Mouse (Mus musculus) embryonic facial prominence, embryonic 11.5 days (tissue): ENCODE measurements around the gene Hist1h2ab. TPM values are rescaled to one million over a fixed set of nuclear protein-coding genes. Genes with fewer than 3 reads are reported as not detected.

ENCODE experiments used
- ATAC-seq: fragments of 200-750 bp; cut with Nextera tagmentation; replicated peaks from 2 replicates; pipeline ENCODE4 v1.8.0; 2017; ENCODE audit warnings: low read depth; ENCODE audit not compliant: insufficient number of reproducible peaks, low FRiP score, low TSS enrichment
- DNase-seq: peaks from one replicate; pipeline ENCODE4 v3.0.0-alpha.2; 2015; ENCODE audit warnings: low spot score
- H3K27ac ChIP-seq: fragments of 300-500 bp; sonication (generic); replicated peaks from 2 replicates; pipeline ENCODE4 v1.5.1; 2014; ENCODE audit warnings: mild to moderate bottlenecking, low read depth, low read length, control low read depth
- H3K27me3 ChIP-seq: fragments of 300-500 bp; sonication (generic); 2 replicates; pipeline ENCODE4 v1.6.1; 2014; ENCODE audit warnings: mild to moderate bottlenecking, low read length, moderate library complexity, mixed read lengths; ENCODE audit not compliant: control insufficient read depth, insufficient read depth
- H3K36me3 ChIP-seq: fragments of 300-500 bp; sonication (generic); replicated peaks from 2 replicates; pipeline ENCODE4 v1.6.1; 2014; ENCODE audit warnings: low read depth, mild to moderate bottlenecking, low read length, moderate library complexity, mixed read lengths; ENCODE audit not compliant: control insufficient read depth, insufficient read depth
- H3K4me1 ChIP-seq: fragments of 300-500 bp; sonication (generic); 2 replicates; pipeline ENCODE4 v1.6.1; 2014; ENCODE audit warnings: low read length, mixed read lengths; ENCODE audit not compliant: control insufficient read depth, insufficient read depth
- H3K4me2 ChIP-seq: fragments of 300-500 bp; sonication (generic); 2 replicates; pipeline ENCODE4 v1.6.1; 2014; ENCODE audit warnings: low read depth, mild to moderate bottlenecking, control low read depth, low read length, moderate library complexity
- H3K4me3 ChIP-seq: fragments of 300-500 bp; sonication (generic); 2 replicates; pipeline ENCODE4 v1.5.1; 2014; ENCODE audit warnings: low read depth, low read length, control low read depth
- H3K9ac ChIP-seq: fragments of 300-500 bp; sonication (generic); replicated peaks from 2 replicates; pipeline ENCODE4 v1.6.1; 2014; ENCODE audit warnings: mild to moderate bottlenecking, control low read depth, low read length
- H3K9me3 ChIP-seq: fragments of 300-500 bp; sonication (generic); replicated peaks from 2 replicates; pipeline ENCODE4 v1.6.1; 2016; ENCODE audit warnings: mild to moderate bottlenecking, low read length, inconsistent platforms, mixed read lengths; ENCODE audit not compliant: control insufficient read depth
- WGBS: fragments of 180-500 bp; shearing (Covaris S2); extraction: QIAGEN DNeasy Blood & Tissue Kit; methylation state at CpG from one replicate; pipeline ENCODE4 v1.1.7; 2014; 5-methylcytosine and 5-hydroxymethylcytosine counted together
- polyA plus RNA-seq: library from polyadenylated mRNA; unstranded; fragments of >200 nt; fragmentation: Nextera tagmentation; extraction: Ambion mirVana; gene quantifications from 2 replicates; pipeline ENCODE4 v1.2.1, GENCODE M21; 2014

The Hist1h2ab gene
- polyA plus RNA-seq, 1 experiment from 2014 or later = 48.1 TPM

DNA sequence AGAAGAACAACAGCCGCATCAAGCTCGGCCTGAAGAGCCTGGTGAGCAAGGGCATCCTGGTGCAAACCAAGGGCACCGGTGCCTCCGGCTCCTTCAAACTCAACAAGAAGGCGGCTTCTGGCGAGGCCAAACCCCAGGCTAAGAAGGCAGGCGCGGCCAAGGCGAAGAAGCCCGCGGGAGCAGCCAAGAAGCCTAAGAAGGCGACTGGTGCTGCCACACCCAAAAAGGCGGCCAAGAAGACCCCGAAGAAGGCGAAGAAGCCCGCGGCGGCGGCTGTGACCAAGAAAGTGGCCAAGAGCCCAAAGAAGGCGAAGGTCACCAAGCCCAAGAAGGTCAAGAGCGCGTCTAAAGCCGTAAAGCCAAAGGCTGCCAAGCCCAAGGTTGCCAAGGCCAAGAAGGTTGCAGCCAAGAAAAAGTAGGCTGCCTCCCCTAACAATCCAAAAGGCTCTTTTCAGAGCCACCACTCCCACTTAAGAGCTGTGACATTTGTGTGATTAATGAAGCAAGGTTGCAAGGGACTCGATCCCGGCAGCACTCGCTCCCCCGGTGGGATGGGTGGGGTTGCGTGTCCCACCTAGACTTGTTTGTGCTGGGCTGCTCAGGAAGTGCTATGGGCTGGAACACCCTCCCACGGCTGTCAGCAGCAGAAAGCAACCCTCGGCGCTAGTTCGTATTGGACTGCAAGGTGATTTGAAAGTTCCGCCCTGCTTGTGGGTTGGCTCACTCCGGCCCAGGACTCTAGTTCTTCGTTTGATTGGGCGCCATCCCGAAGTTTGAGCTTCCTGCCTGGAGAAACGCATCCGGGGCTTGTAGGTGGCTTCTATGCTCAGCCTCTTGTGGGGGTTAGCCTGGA, 11.6 kb upstream of the Hist1h2ab start:
- H3K9me3 ChIP-seq = no peaks in the 10 kb centered on the region
- peak overlapping the region; percentile 90 for H3K4me2 ChIP-seq
- ATAC-seq = peak; percentile 91
- DNase-seq = peak; percentile 93
- WGBS = under 1% methylated on average over 39 of the region's 39 CpGs
- peak overlapping the region; percentile 87 for H3K9ac ChIP-seq
- H3K4me1 ChIP-seq = no peaks in the 10 kb centered on the region
- H3K4me3 ChIP-seq = peak overlapping the region; percentile 56
- no peaks in the 10 kb centered on the region for H3K36me3 ChIP-seq
- no peaks in the 10 kb centered on the region for H3K27me3 ChIP-seq
- peak overlapping the region; percentile 99 for H3K27ac ChIP-seq

DNA sequence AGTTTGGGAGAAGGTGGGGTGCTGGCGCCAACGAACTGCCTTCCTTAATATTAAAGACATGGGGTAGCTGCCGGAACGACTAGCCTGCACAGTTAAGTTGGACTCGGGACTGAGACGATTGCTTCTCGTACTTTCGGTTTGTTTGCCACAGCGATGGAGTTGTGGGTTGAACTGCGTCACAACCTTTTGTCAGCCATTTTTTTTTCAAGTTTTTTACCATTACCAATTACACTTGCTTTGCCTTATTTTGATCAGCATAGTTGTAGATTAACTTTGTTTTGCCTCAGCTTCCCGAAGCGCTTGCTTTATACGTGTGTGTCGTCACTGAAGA, 11.0 kb upstream of the Hist1h2ab start:
- ATAC-seq (no peak; the same call in 1 of the 2 replicates), DNase-seq (no peak)
- under 1% methylated on average over 14 of the region's 14 CpGs for WGBS
- peak overlapping the region; percentile 99 for H3K27ac ChIP-seq
- no peaks in the 10 kb centered on the region for H3K4me1 ChIP-seq
- H3K9me3 ChIP-seq = no peaks in the 10 kb centered on the region
- peak overlapping the region; percentile 87 for H3K9ac ChIP-seq
- H3K4me3 ChIP-seq = peak overlapping the region; percentile 56
- H3K4me2 ChIP-seq = peak overlapping the region; percentile 90
- no peaks in the 10 kb centered on the region for H3K27me3 ChIP-seq
- no peaks in the 10 kb centered on the region for H3K36me3 ChIP-seq

DNA sequence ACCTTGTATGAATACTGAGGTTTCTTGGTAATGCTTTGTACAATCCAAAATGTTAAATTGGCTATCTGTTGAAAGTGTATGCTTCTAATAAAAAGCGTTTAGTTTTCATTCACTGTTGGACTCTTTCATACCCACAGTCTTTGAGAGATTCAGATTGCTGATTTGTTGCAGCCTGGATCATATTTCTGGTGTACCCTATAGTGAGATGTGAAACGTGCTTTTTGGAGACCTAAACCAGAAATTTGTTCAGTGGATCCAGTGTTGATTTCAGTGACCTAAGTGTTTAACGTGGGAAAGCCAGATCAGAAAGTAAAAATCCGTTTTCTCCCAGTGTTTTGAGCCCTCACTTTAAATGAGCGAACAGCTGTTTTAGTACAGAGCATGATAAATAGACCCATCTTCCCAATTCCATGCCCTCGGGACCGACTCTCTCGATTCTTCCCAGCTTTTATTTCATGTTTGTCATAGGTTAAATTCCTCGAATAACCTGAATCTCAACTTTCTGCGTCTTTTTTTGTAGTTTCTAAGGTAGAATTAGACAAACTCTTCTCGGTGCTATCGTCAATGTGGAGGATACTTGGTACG, 10.6 kb upstream of the Hist1h2ab start:
- WGBS = 27% methylated on average over 13 of the region's 13 CpGs
- peak; percentile 45 for DNase-seq
- Histone ChIP-seq H3K9ac (peak overlapping the region; percentile 87), H3K4me2 (peak overlapping the region; percentile 90), H3K27me3 (no peaks in the 10 kb centered on the region), H3K36me3 (no peaks in the 10 kb centered on the region), H3K27ac (peak overlapping the region; percentile 99), H3K4me3 (peak overlapping the region; percentile 56), H3K4me1 (no peaks in the 10 kb centered on the region), H3K9me3 (no peaks in the 10 kb centered on the region)
- no peak for ATAC-seq

DNA sequence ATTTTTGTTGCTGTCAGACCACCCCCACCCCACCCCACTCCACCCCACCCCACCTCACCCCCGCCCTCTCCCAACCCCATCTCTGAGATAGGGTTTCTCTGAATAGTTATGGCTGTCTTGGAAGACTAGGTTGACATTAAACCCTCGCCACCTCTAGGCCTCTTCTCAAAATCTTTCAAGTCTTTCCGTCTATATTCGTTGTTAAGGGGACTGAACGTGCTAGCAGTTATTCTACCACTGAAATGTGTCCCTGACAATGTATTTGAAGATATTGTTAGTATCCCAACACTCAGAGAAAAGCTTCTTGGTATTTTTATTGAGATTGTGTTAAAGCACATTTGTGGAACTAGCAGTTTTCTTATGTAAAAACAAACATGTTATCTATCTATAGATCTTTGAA, 10.0 kb upstream of the Hist1h2ab start:
- H3K27ac ChIP-seq = peak overlapping the region; percentile 99
- H3K4me2 ChIP-seq = peak overlapping the region; percentile 90
- H3K27me3 ChIP-seq = no peaks in the 10 kb centered on the region
- no peaks in the 10 kb centered on the region for H3K9me3 ChIP-seq
- H3K36me3 ChIP-seq = no peaks in the 10 kb centered on the region
- no peak for DNase-seq
- H3K4me1 ChIP-seq = no peaks in the 10 kb centered on the region
- H3K4me3 ChIP-seq = no peak overlapping the region
- 58% methylated on average over 5 of the region's 5 CpGs for WGBS
- ATAC-seq = no peak
- H3K9ac ChIP-seq = no peak overlapping the region; the same call in 1 of the 2 replicates

DNA sequence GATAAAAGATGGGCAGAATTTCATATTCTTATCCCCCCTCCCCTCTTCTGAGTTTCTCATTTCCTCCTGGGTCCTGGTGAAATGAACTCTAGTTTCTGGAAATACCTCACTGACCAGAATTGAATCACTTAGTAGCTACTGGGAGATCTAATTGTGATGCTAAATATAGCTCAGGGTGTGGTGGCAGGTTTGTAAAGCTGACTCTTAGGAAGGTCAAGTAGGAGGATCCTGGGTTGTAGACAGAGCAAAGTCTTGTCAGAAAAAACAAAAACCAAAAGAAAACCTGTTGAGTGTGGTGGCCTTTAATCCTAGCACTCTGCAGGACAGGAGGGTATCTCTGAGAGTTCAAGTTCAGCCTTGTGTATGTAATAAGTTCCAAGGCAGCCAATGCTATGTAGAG, 8.9 kb upstream of the Hist1h2ab start:
- H3K4me3 ChIP-seq = no peak overlapping the region
- H3K9me3 ChIP-seq = no peaks in the 10 kb centered on the region
- no peaks in the 10 kb centered on the region for H3K27me3 ChIP-seq
- no peaks in the 10 kb centered on the region for H3K36me3 ChIP-seq
- no peak for ATAC-seq
- H3K4me1 ChIP-seq = no peaks in the 10 kb centered on the region
- no peak overlapping the region for H3K27ac ChIP-seq
- no peak for DNase-seq
- H3K4me2 ChIP-seq = no peak overlapping the region
- no peak overlapping the region for H3K9ac ChIP-seq

DNA sequence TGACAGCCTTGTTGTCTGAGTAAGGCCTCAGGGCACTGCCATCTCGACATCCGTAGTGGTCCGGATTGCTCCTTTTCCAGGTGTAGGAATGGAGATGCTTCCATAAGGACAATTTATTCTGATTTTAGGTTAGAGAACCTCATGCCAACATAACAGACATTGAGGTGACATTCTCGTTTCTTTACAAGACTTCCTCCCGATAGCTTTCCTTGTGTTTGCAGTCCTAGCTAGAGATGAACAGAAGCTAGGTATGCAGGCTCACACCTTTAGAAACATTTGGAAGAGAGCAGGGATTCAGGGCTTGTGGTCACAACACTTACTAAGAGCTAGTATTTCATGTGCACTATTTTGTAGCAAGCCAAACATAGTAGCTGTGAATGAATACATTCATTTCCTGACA, 7.7 kb upstream of the Hist1h2ab start:
- H3K4me3 ChIP-seq = no peak overlapping the region
- H3K27me3 ChIP-seq = no peaks in the 10 kb centered on the region
- H3K4me2 ChIP-seq = no peak overlapping the region
- ATAC-seq (no peak), DNase-seq (no peak)
- no peak overlapping the region for H3K9ac ChIP-seq
- no peaks in the 10 kb centered on the region for H3K36me3 ChIP-seq
- H3K9me3 ChIP-seq = no peaks in the 10 kb centered on the region
- no peak overlapping the region for H3K27ac ChIP-seq
- 78% methylated on average over 5 of the region's 5 CpGs for WGBS
- H3K4me1 ChIP-seq = no peaks in the 10 kb centered on the region

DNA sequence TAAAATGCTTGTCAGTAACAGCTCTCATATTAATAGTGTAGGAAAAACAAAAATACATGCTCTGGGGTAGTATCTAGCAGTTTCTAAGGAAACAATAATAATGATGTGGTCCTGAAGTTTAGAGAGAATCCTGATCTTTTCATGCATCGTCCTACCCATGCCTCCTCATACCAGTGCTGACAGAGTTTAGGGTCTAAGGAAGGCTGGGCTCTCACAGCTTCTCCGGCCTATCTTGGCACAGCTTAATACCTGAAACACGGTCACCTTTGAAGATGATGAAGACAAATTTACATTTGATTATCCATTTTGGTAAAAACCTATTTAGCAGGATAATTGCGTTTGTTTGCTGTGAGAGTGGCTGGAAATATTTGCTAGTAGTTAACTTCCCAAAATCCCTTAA, 7.0 kb upstream of the Hist1h2ab start:
- WGBS = 39% methylated on average over 4 of the region's 4 CpGs
- Histone ChIP-seq H3K4me1 (no peaks in the 10 kb centered on the region), H3K4me2 (peak overlapping the region; percentile 46; the same call in 1 of the 2 replicates), H3K9me3 (no peaks in the 10 kb centered on the region), H3K27me3 (no peaks in the 10 kb centered on the region), H3K9ac (peak overlapping the region; percentile 50), H3K27ac (peak overlapping the region; percentile 99; the same call in 1 of the 2 replicates), H3K4me3 (peak overlapping the region; percentile 39), H3K36me3 (no peaks in the 10 kb centered on the region)
- ATAC-seq (no peak), DNase-seq (peak; percentile 55)
